Mouse (Mus musculus): ENCODE results near the gene Pif1.

GRCm38 (mm10) chr9:65619311-65619710 lies 32.4 kb downstream of the Pif1 start:
- TF ChIP-seq TCF12 (IDR thresholded peaks at IDR 0.05; ENCODE audit: low read depth, low read length) (no peak), POLR2A (IDR thresholded peaks at IDR 0.05; ENCODE audit: low read depth, low read length) (no peak), ELF1 (IDR thresholded peaks at IDR 0.05; ENCODE audit: low read depth, low read length) (no peak), ETS1 (conservative IDR thresholded peaks at IDR 0.05; ENCODE audit: low read depth, low read length) (no peak), CTCF (conservative IDR thresholded peaks at IDR 0.05 in 1 of 2, IDR thresholded peaks at IDR 0.05 in 1 of 2; ENCODE audit: low read depth in 2 of 2, low read length in 2 of 2) (no peak), NRF1 (IDR thresholded peaks at IDR 0.05; ENCODE audit: low read depth, low read length) (no peak), MYC (IDR thresholded peaks at IDR 0.05; ENCODE audit: low read depth, low read length) (no peak), EP300 (IDR thresholded peaks at IDR 0.05; ENCODE audit: low read length) (no peak), HCFC1 (IDR thresholded peaks at IDR 0.05; ENCODE audit: low read depth, low read length) (no peak)
